Mouse (Mus musculus) midbrain, embryonic 11.5 days (tissue): ENCODE data around the gene Itgb8. TPM values are rescaled to one million over a fixed set of nuclear protein-coding genes. Genes with fewer than 3 reads are reported as not detected.

Experiments
- ATAC-seq: fragments of 200-750 bp; cut with Nextera tagmentation; 2 replicates; pipeline ENCODE4 v1.8.0; 2017; ENCODE audit warnings: moderate TSS enrichment, moderate library complexity; ENCODE audit not compliant: low FRiP score
- DNase-seq: peaks from one replicate; pipeline ENCODE4 v3.0.0; 2015; ENCODE audit warnings: low spot score; ENCODE audit errors: missing footprints
- H3K27ac ChIP-seq: fragments of 300-500 bp; sonication (generic); 2 replicates; pipeline ENCODE4 v1.5.1; 2014; ENCODE audit warnings: low read depth, low read length
- H3K27me3 ChIP-seq: fragments of 300-500 bp; sonication (generic); 2 replicates; pipeline ENCODE4 v1.6.1; 2014; ENCODE audit warnings: mild to moderate bottlenecking, low read length, moderate library complexity, mixed read lengths; ENCODE audit not compliant: control insufficient read depth, insufficient read depth
- H3K36me3 ChIP-seq: fragments of 300-500 bp; sonication (generic); 2 replicates; pipeline ENCODE4 v1.6.1; 2014; ENCODE audit warnings: mild to moderate bottlenecking, low read length, moderate library complexity, mixed read lengths; ENCODE audit not compliant: control insufficient read depth, insufficient read depth
- H3K4me1 ChIP-seq: fragments of 300-500 bp; sonication (generic); 2 replicates; pipeline ENCODE4 v1.6.1; 2014; ENCODE audit warnings: low read length; ENCODE audit not compliant: control insufficient read depth, insufficient read depth
- H3K4me2 ChIP-seq: fragments of 300-500 bp; sonication (generic); 2 replicates; pipeline ENCODE4 v1.6.1; 2014; ENCODE audit warnings: mild to moderate bottlenecking, moderate library complexity
- H3K4me3 ChIP-seq: fragments of 300-500 bp; sonication (generic); 2 replicates; pipeline ENCODE4 v1.5.1; 2014; ENCODE audit warnings: low read depth, low read length
- H3K9ac ChIP-seq: fragments of 300-500 bp; sonication (generic); 2 replicates; pipeline ENCODE4 v1.6.1; 2014; ENCODE audit warnings: low read length
- H3K9me3 ChIP-seq: fragments of 300-500 bp; sonication (generic); 2 replicates; pipeline ENCODE4 v1.6.1; 2016; ENCODE audit warnings: low read length; ENCODE audit not compliant: control insufficient read depth
- WGBS: fragments of 180-500 bp; shearing (Covaris S2); extraction: QIAGEN DNeasy Blood & Tissue Kit; methylation state at CpG from one replicate; pipeline ENCODE4 v1.1.7; 2014; 5-methylcytosine and 5-hydroxymethylcytosine counted together
- polyA plus RNA-seq: library from polyadenylated mRNA; unstranded; fragments of >200 nt; fragmentation: Nextera tagmentation; extraction: Ambion mirVana; gene quantifications from 2 replicates; pipeline ENCODE4 v1.2.1, GENCODE M21; 2014

Gene Itgb8
- 47.5 and 52.7 TPM in 2 replicates for polyA plus RNA-seq

- WGBS = under 1% methylated on average over 29 of the region's 29 CpGs
- no peaks in the 10 kb centered on the region for H3K9me3 ChIP-seq
- peak within 1 kb of the TSS; percentile 78 for H3K4me2 ChIP-seq
- no peaks in the 10 kb centered on the region for H3K36me3 ChIP-seq
- H3K27me3 ChIP-seq = no peaks in the 10 kb centered on the region
- peak within 1 kb of the TSS; percentile 100 for H3K27ac ChIP-seq
- H3K4me1 ChIP-seq = peaks cover 33% of the 10 kb centered on the region
- H3K9ac ChIP-seq = peak within 1 kb of the TSS; percentile 95
- peak; percentile 98 for DNase-seq
- ATAC-seq = peak; percentile 89
- peak within 1 kb of the TSS; percentile 69 for H3K4me3 ChIP-seq
Observed at GRCm38 (mm10) chr12:119238696-119239415, at the start of gene Itgb8. Gene Itgb8 (minus strand): TSS chr12:119238802.

- peaks cover 13% of the 10 kb centered on the region for H3K4me1 ChIP-seq
- H3K4me3 ChIP-seq = no peak overlapping the region
- no peak overlapping the region for H3K9ac ChIP-seq
- DNase-seq = no peak
- H3K9me3 ChIP-seq = no peaks in the 10 kb centered on the region
- no peak overlapping the region for H3K27ac ChIP-seq
- 63% methylated on average over 1 of the region's 1 CpGs for WGBS
- H3K4me2 ChIP-seq = no peak overlapping the region
- no peaks in the 10 kb centered on the region for H3K36me3 ChIP-seq
- no peak for ATAC-seq
- no peaks in the 10 kb centered on the region for H3K27me3 ChIP-seq
Observed at GRCm38 (mm10) chr12:119276282-119276681, 37.7 kb upstream of the Itgb8 start.

GRCm38 (mm10) chr12:119273605-119274004 lies 35.0 kb upstream of the Itgb8 start:
- DNase-seq (peak; percentile 89), ATAC-seq (peak; percentile 74; the same call in 1 of the 2 replicates)
- Histone ChIP-seq H3K27me3 (no peaks in the 10 kb centered on the region), H3K9me3 (no peaks in the 10 kb centered on the region), H3K4me3 (no peak overlapping the region), H3K36me3 (no peaks in the 10 kb centered on the region), H3K9ac (no peak overlapping the region), H3K4me1 (peaks cover 13% of the 10 kb centered on the region), H3K27ac (peak overlapping the region; percentile 68), H3K4me2 (no peak overlapping the region)
- WGBS = 0% methylated on average over 1 of the region's 1 CpGs

GRCm38 (mm10) chr12:119271964-119272363 lies 33.4 kb upstream of the Itgb8 start:
- Histone ChIP-seq H3K4me1 (peaks cover 13% of the 10 kb centered on the region), H3K4me3 (no peak overlapping the region), H3K27me3 (no peaks in the 10 kb centered on the region), H3K4me2 (no peak overlapping the region), H3K27ac (no peak overlapping the region), H3K36me3 (no peaks in the 10 kb centered on the region), H3K9ac (no peak overlapping the region), H3K9me3 (no peaks in the 10 kb centered on the region)
- ATAC-seq (no peak), DNase-seq (no peak)
- 72% methylated on average over 1 of the region's 1 CpGs for WGBS

GRCm38 (mm10) chr12:119270036-119270435 lies 31.4 kb upstream of the Itgb8 start:
- ATAC-seq (no peak), DNase-seq (no peak)
- H3K4me3 ChIP-seq = no peak overlapping the region
- no peak overlapping the region for H3K4me2 ChIP-seq
- no peaks in the 10 kb centered on the region for H3K36me3 ChIP-seq
- H3K27ac ChIP-seq = no peak overlapping the region
- H3K4me1 ChIP-seq = peaks cover 13% of the 10 kb centered on the region
- H3K27me3 ChIP-seq = no peaks in the 10 kb centered on the region
- H3K9me3 ChIP-seq = no peaks in the 10 kb centered on the region
- H3K9ac ChIP-seq = no peak overlapping the region
- WGBS = 77% methylated on average over 2 of the region's 2 CpGs

GRCm38 (mm10) chr12:119268723-119269122 lies 30.1 kb upstream of the Itgb8 start:
- 62% methylated on average over 1 of the region's 1 CpGs for WGBS
- H3K27me3 ChIP-seq = no peaks in the 10 kb centered on the region
- ATAC-seq (no peak), DNase-seq (no peak)
- H3K4me2 ChIP-seq = no peak overlapping the region
- no peak overlapping the region for H3K27ac ChIP-seq
- no peaks in the 10 kb centered on the region for H3K36me3 ChIP-seq
- H3K9ac ChIP-seq = no peak overlapping the region
- peaks cover 11% of the 10 kb centered on the region for H3K4me1 ChIP-seq
- no peak overlapping the region for H3K4me3 ChIP-seq
- H3K9me3 ChIP-seq = no peaks in the 10 kb centered on the region

- ATAC-seq (no peak), DNase-seq (peak; percentile 26)
- no peaks in the 10 kb centered on the region for H3K27me3 ChIP-seq
- H3K27ac ChIP-seq = no peak overlapping the region
- H3K9ac ChIP-seq = no peak overlapping the region
- 90% methylated on average over 3 of the region's 3 CpGs for WGBS
- no peaks in the 10 kb centered on the region for H3K4me1 ChIP-seq
- H3K9me3 ChIP-seq = no peaks in the 10 kb centered on the region
- no peaks in the 10 kb centered on the region for H3K36me3 ChIP-seq
- H3K4me3 ChIP-seq = no peak overlapping the region
- no peak overlapping the region for H3K4me2 ChIP-seq
Observed at GRCm38 (mm10) chr12:119264506-119264905, 25.9 kb upstream of the Itgb8 start.

GRCm38 (mm10) chr12:119248581-119248980 lies 10.0 kb upstream of the Itgb8 start:
- ATAC-seq = peak; percentile 69; the same call in 1 of the 2 replicates
- peak; percentile 78 for DNase-seq
- H3K27me3 ChIP-seq = no peaks in the 10 kb centered on the region
- H3K36me3 ChIP-seq = no peaks in the 10 kb centered on the region
- 0 out of 2 replicates have a peak, but pooled peaks cover 2% of the 10 kb centered on the region for H3K4me1 ChIP-seq
- no peak overlapping the region for H3K4me2 ChIP-seq
- no peak overlapping the region for H3K9ac ChIP-seq
- H3K4me3 ChIP-seq = no peak overlapping the region
- H3K27ac ChIP-seq = no peak overlapping the region
- 27% methylated on average over 1 of the region's 1 CpGs for WGBS
- H3K9me3 ChIP-seq = no peaks in the 10 kb centered on the region

GRCm38 (mm10) chr12:119241071-119241470 lies 2.5 kb upstream of the Itgb8 start:
- 8% methylated on average over 1 of the region's 1 CpGs for WGBS
- H3K4me2 ChIP-seq = no peak overlapping the region
- peaks cover 22% of the 10 kb centered on the region for H3K4me1 ChIP-seq
- no peaks in the 10 kb centered on the region for H3K36me3 ChIP-seq
- no peak overlapping the region for H3K4me3 ChIP-seq
- H3K27me3 ChIP-seq = no peaks in the 10 kb centered on the region
- ATAC-seq = no peak
- H3K9me3 ChIP-seq = no peaks in the 10 kb centered on the region
- H3K9ac ChIP-seq = no peak overlapping the region
- H3K27ac ChIP-seq = no peak overlapping the region
- DNase-seq = peak; percentile 81
